Mouse (Mus musculus): ENCODE measurements at regions not wholly inside any gene's neighbourhood (a gene's known extent, or its start where the extent isn't known, plus 50 kb on each side); places are given as distances from the start of the nearest gene placed in this dataset.

GRCm38 (mm10) chr10:25857954-25858616 lies 220.0 kb upstream of the Gm9767 start:
- no peaks in the 10 kb centered on the region for H3K36me3 ChIP-seq (ENCODE audit: control insufficient read depth, insufficient read depth)
- no peak overlapping the region for H3K9ac ChIP-seq (replicated peaks; ENCODE audit: low read depth, low read length)
- no peak overlapping the region for H3K4me2 ChIP-seq (ENCODE audit: low read length)
- H3K4me3 ChIP-seq (replicated peaks; ENCODE audit: low read length): no peak overlapping the region
- 63% methylated on average over 10 of the region's 10 CpGs for WGBS
- no peaks in the 10 kb centered on the region for H3K9me3 ChIP-seq (ENCODE audit: control insufficient read depth, low read length)
- H3K27me3 ChIP-seq (replicated peaks; ENCODE audit: control insufficient read depth, insufficient read depth, low read length): no peaks in the 10 kb centered on the region
- H3K27ac ChIP-seq (ENCODE audit: low read length): no peak overlapping the region
- ATAC-seq: no peak
- no peaks in the 10 kb centered on the region for H3K4me1 ChIP-seq (replicated peaks; ENCODE audit: control insufficient read depth, insufficient read depth, low read length)

GRCm38 (mm10) chr10:25844348-25844747 lies 233.7 kb upstream of the Gm9767 start:
- Histone ChIP-seq H3K9me3 (ENCODE audit: control insufficient read depth, low read length) (no peaks in the 10 kb centered on the region), H3K4me3 (replicated peaks; ENCODE audit: low read length) (no peak overlapping the region), H3K36me3 (ENCODE audit: control insufficient read depth, insufficient read depth) (no peaks in the 10 kb centered on the region), H3K27me3 (replicated peaks; ENCODE audit: control insufficient read depth, insufficient read depth, low read length) (no peaks in the 10 kb centered on the region), H3K4me1 (replicated peaks; ENCODE audit: control insufficient read depth, insufficient read depth, low read length) (no peaks in the 10 kb centered on the region), H3K4me2 (ENCODE audit: low read length) (no peak overlapping the region), H3K9ac (replicated peaks; ENCODE audit: low read depth, low read length) (no peak overlapping the region), H3K27ac (ENCODE audit: low read length) (no peak overlapping the region)
- ATAC-seq: no peak

DNA sequence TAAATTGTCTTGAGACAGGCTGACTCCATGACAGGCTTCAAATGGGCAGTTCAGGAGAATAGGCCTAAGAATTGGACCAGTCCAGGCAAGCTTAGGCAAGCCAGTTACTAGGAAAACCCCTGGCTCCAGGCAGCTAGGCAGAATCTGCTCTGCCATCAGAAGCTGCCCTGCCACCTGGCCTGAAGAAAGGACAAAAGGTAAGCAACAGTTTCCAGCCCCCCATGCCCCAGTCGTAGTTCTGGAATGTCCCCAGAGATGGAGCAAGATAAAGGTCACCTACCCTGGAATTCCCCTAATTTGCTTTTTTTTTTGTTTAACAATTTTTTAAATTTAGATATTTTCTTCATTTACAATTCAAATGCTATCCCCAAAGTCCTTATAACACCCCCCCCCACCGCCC lies 248.8 kb upstream of the Gm9767 start:
- no peaks in the 10 kb centered on the region for H3K36me3 ChIP-seq (ENCODE audit: control insufficient read depth, insufficient read depth)
- no peak overlapping the region for H3K4me3 ChIP-seq (replicated peaks; ENCODE audit: low read length)
- H3K27ac ChIP-seq (ENCODE audit: low read length): no peak overlapping the region
- H3K4me2 ChIP-seq (ENCODE audit: low read length): no peak overlapping the region
- H3K4me1 ChIP-seq (replicated peaks; ENCODE audit: control insufficient read depth, insufficient read depth, low read length): no peaks in the 10 kb centered on the region
- H3K9ac ChIP-seq (replicated peaks; ENCODE audit: low read depth, low read length): no peak overlapping the region
- H3K9me3 ChIP-seq (ENCODE audit: control insufficient read depth, low read length): no peaks in the 10 kb centered on the region
- 90% methylated on average over 2 of the region's 2 CpGs for WGBS
- no peaks in the 10 kb centered on the region for H3K27me3 ChIP-seq (replicated peaks; ENCODE audit: control insufficient read depth, insufficient read depth, low read length)
- ATAC-seq: no peak

DNA sequence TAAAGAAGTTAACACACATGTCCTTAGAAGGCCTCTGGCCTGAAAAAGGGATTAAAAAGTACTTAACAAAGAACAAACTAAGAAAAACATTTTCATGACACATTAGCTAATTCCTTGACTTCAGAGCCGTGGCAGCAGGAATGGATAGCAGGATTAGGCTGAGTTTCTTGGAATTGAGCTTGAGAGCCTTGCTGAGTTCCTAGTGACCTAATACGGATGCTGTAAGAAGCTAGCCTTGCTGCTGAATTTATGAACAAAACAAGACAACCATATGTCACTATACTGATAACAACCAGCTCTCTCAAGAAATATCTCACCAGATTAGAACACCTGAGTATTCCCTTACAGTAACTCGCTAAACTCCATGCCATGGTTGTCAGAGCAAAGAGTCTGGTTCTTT lies 268.2 kb upstream of the Smlr1 start:
- no peak for ATAC-seq
- no peak overlapping the region for H3K4me3 ChIP-seq (replicated peaks; ENCODE audit: low read length)

DNA sequence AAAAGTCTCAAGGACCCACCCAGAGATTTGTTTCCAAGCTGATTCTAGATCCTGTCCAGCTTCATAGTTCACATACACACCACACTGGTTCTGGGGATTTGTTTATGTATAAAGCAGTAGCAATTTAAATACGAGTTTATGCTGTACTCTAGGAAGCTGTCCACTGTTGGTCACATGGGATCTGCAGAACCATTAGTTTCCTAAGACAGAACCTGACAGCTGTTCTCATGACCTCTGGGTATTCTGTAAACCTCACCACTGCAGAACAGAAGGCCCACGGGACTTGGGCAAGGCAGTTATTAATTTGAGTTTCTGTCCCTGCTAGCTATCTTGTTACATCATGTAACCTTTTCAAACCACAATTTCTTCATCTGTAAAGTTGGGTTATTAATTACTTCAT lies 265.4 kb upstream of the Smlr1 start:
- no peaks in the 10 kb centered on the region for H3K9me3 ChIP-seq (ENCODE audit: control insufficient read depth, low read length)
- no peak overlapping the region for H3K27ac ChIP-seq (ENCODE audit: low read length)
- H3K27me3 ChIP-seq (replicated peaks; ENCODE audit: control insufficient read depth, insufficient read depth, low read length): no peaks in the 10 kb centered on the region
- no peak for ATAC-seq
- H3K4me3 ChIP-seq (replicated peaks; ENCODE audit: low read length): no peak overlapping the region
- WGBS: 87% methylated on average over 2 of the region's 2 CpGs
- H3K4me1 ChIP-seq (replicated peaks; ENCODE audit: control insufficient read depth, insufficient read depth, low read length): no peaks in the 10 kb centered on the region
- H3K4me2 ChIP-seq (ENCODE audit: low read length): no peak overlapping the region
- H3K9ac ChIP-seq (replicated peaks; ENCODE audit: low read depth, low read length): no peak overlapping the region
- no peaks in the 10 kb centered on the region for H3K36me3 ChIP-seq (ENCODE audit: control insufficient read depth, insufficient read depth)

More for the DNA sequence above, 268.2 kb upstream of the Smlr1 start:
- H3K4me2 ChIP-seq (ENCODE audit: low read length): no peak overlapping the region
- no peaks in the 10 kb centered on the region for H3K9me3 ChIP-seq (ENCODE audit: control insufficient read depth, low read length)
- no peaks in the 10 kb centered on the region for H3K36me3 ChIP-seq (ENCODE audit: control insufficient read depth, insufficient read depth)
- WGBS: 81% methylated on average over 3 of the region's 3 CpGs
- H3K27me3 ChIP-seq (replicated peaks; ENCODE audit: control insufficient read depth, insufficient read depth, low read length): no peaks in the 10 kb centered on the region
- H3K9ac ChIP-seq (replicated peaks; ENCODE audit: low read depth, low read length): no peak overlapping the region
- no peaks in the 10 kb centered on the region for H3K4me1 ChIP-seq (replicated peaks; ENCODE audit: control insufficient read depth, insufficient read depth, low read length)
- H3K27ac ChIP-seq (ENCODE audit: low read length): no peak overlapping the region

DNA sequence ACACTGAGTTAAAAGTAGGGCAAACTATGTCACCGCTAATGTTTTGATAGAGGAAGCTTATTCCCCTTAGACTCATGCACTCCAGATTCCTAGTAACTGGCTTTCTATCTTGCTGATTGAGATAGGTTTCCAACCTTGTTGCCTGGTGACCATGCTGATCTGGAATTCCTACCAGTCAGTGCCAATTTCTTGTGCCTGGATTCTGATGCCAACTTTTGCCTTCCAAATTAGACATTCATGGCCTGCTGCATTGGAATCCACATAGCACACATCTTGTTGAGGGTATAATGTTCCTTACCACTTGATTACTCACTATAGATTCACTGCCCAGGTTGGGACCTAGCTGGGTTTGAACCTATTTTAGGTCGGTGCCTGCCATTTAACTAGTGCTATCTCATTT lies 262.8 kb upstream of the Smlr1 start:
- Histone ChIP-seq H3K9ac (replicated peaks; ENCODE audit: low read depth, low read length) (no peak overlapping the region), H3K4me2 (ENCODE audit: low read length) (no peak overlapping the region), H3K4me3 (replicated peaks; ENCODE audit: low read length) (no peak overlapping the region), H3K27ac (ENCODE audit: low read length) (no peak overlapping the region), H3K36me3 (ENCODE audit: control insufficient read depth, insufficient read depth) (no peaks in the 10 kb centered on the region), H3K9me3 (ENCODE audit: control insufficient read depth, low read length) (no peaks in the 10 kb centered on the region), H3K27me3 (replicated peaks; ENCODE audit: control insufficient read depth, insufficient read depth, low read length) (no peaks in the 10 kb centered on the region), H3K4me1 (replicated peaks; ENCODE audit: control insufficient read depth, insufficient read depth, low read length) (no peaks in the 10 kb centered on the region)
- WGBS: 91% methylated on average over 2 of the region's 2 CpGs
- no peak for ATAC-seq

- H3K27me3 ChIP-seq (replicated peaks; ENCODE audit: control insufficient read depth, insufficient read depth, low read length): no peaks in the 10 kb centered on the region
- no peaks in the 10 kb centered on the region for H3K4me1 ChIP-seq (replicated peaks; ENCODE audit: control insufficient read depth, insufficient read depth, low read length)
- WGBS: 76% methylated on average over 3 of the region's 3 CpGs
- H3K9ac ChIP-seq (replicated peaks; ENCODE audit: low read depth, low read length): no peak overlapping the region
- H3K4me2 ChIP-seq (ENCODE audit: low read length): no peak overlapping the region
- no peak overlapping the region for H3K4me3 ChIP-seq (replicated peaks; ENCODE audit: low read length)
- H3K27ac ChIP-seq (ENCODE audit: low read length): no peak overlapping the region
- no peaks in the 10 kb centered on the region for H3K36me3 ChIP-seq (ENCODE audit: control insufficient read depth, insufficient read depth)
- no peaks in the 10 kb centered on the region for H3K9me3 ChIP-seq (ENCODE audit: control insufficient read depth, low read length)
- ATAC-seq: no peak
Measured at GRCm38 (mm10) chr10:25790363-25790821, 254.3 kb upstream of the Smlr1 start.

- Histone ChIP-seq H3K4me3 (replicated peaks; ENCODE audit: low read length) (no peak overlapping the region), H3K9ac (replicated peaks; ENCODE audit: low read depth, low read length) (no peak overlapping the region), H3K4me2 (ENCODE audit: low read length) (no peak overlapping the region), H3K4me1 (replicated peaks; ENCODE audit: control insufficient read depth, insufficient read depth, low read length) (no peaks in the 10 kb centered on the region), H3K36me3 (ENCODE audit: control insufficient read depth, insufficient read depth) (no peaks in the 10 kb centered on the region), H3K27me3 (replicated peaks; ENCODE audit: control insufficient read depth, insufficient read depth, low read length) (no peaks in the 10 kb centered on the region), H3K9me3 (ENCODE audit: control insufficient read depth, low read length) (no peaks in the 10 kb centered on the region), H3K27ac (ENCODE audit: low read length) (no peak overlapping the region)
- WGBS: 90% methylated on average over 6 of the region's 6 CpGs
- no peak for ATAC-seq
Measured at GRCm38 (mm10) chr10:25788660-25789059, 252.6 kb upstream of the Smlr1 start.

- H3K27me3 ChIP-seq (replicated peaks; ENCODE audit: control insufficient read depth, insufficient read depth, low read length): no peaks in the 10 kb centered on the region
- no peak overlapping the region for H3K4me3 ChIP-seq (replicated peaks; ENCODE audit: low read length)
- H3K36me3 ChIP-seq (ENCODE audit: control insufficient read depth, insufficient read depth): no peaks in the 10 kb centered on the region
- H3K9ac ChIP-seq (replicated peaks; ENCODE audit: low read depth, low read length): no peak overlapping the region
- no peaks in the 10 kb centered on the region for H3K9me3 ChIP-seq (ENCODE audit: control insufficient read depth, low read length)
- H3K4me2 ChIP-seq (ENCODE audit: low read length): no peak overlapping the region
- H3K4me1 ChIP-seq (replicated peaks; ENCODE audit: control insufficient read depth, insufficient read depth, low read length): no peaks in the 10 kb centered on the region
- H3K27ac ChIP-seq (ENCODE audit: low read length): no peak overlapping the region
- WGBS: 90% methylated on average over 4 of the region's 4 CpGs
- ATAC-seq: no peak
Measured at GRCm38 (mm10) chr10:25788004-25788403, 251.9 kb upstream of the Smlr1 start.

- Histone ChIP-seq H3K27me3 (replicated peaks; ENCODE audit: control insufficient read depth, insufficient read depth, low read length) (no peaks in the 10 kb centered on the region), H3K4me1 (replicated peaks; ENCODE audit: control insufficient read depth, insufficient read depth, low read length) (no peaks in the 10 kb centered on the region), H3K9me3 (ENCODE audit: control insufficient read depth, low read length) (no peaks in the 10 kb centered on the region), H3K36me3 (ENCODE audit: control insufficient read depth, insufficient read depth) (no peaks in the 10 kb centered on the region), H3K27ac (ENCODE audit: low read length) (no peak overlapping the region), H3K4me2 (ENCODE audit: low read length) (no peak overlapping the region), H3K4me3 (replicated peaks; ENCODE audit: low read length) (no peak overlapping the region), H3K9ac (replicated peaks; ENCODE audit: low read depth, low read length) (no peak overlapping the region)
- WGBS: 42% methylated on average over 3 of the region's 3 CpGs
- no peak for ATAC-seq
Measured at GRCm38 (mm10) chr10:25783861-25784260, 247.8 kb upstream of the Smlr1 start.
